Mouse (Mus musculus) adipocyte (in vitro differentiated cells): Measurements from ENCODE around the gene St5.

ENCODE experiments used
- DNase-seq: peaks from one replicate; pipeline ENCODE4 v3.0.0-alpha.2; 2016; ENCODE audit warnings: low spot score

The St5 gene

DNA sequence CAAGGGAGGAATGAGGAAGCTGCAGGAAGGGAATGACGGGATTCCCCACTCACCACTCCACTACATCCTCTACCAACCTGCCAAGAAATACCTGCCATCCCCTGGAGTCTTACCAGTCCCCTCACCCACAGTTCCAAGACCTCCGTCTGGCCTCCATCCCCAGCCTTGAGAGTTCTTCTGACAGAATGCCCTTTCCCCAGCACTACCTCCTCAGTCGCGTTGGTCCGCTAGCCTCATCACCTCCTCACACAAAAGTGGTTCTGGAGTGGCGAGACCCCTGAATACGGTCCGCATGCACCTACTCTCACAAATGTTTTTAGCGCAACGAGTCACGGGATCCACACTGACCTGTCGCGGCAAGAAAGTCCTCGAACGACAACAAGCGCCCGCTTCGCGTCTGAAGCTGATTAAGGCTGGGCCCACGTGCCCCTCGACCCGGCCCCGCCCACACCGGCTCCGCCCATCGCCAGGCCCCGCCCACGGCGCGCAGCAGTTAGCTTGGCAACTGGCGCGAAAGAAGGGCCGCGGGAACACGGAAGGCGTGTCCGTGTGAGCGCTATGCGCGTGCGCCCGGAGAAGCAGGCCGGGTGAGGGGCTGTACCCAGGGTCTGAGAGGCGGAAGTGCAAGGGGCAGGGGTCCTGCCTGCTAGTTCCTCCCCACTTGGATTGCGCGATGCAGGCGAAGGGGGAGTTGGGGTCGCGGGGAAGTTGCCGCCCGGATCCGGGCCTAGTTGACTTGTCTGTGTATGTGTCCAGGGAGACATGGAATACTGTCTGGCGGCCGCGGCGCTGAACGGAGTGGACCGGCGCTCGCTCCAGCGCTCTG is at the start of gene St5, which contains the start of gene Akip1:
Gene St5, minus strand, starts transcription at position 416 of the 826 bp plus-strand sequence.
Gene Akip1, plus strand, starts transcription at position 501 of the 826 bp plus-strand sequence.
- DNase-seq, result peak; percentile 62

GRCm38 (mm10) chr7:109752008-109752925 is 48.9 kb upstream of the St5 start, which contains the start of gene Tmem9b:
Tmem9b (minus strand) TSS chr7:109752875.
- DNase-seq, result peak; percentile 59

DNA sequence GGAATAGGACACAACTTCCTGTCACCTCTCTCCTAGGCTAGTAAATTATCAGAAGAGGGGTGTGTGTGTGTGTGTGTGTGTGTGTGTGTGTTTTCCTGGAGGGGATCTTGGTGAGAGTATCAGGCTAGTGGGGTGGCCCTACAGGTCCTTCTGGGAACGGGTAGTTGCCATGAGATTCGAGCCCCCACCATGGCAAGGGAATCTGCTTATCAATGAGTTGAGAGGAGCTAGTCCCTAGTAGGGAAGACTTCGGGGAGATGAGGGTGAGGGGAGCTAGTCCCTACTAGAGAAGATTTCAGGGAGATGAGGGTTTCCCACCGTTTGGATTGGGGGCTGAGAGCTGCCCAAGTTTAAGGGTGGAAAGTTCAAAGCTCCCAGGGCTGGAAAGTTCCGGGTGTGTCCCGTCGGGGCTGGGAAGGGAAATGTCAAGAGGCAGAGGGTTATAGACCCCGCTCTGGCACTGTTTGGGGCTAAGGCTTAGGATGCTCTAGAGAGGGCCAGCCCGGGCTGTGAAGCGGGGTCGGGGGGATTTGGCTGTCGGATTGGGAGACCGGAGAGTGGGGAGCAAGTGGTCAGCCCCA is 48.1 kb upstream of the St5 start:
- DNase-seq, result no peak

DNA sequence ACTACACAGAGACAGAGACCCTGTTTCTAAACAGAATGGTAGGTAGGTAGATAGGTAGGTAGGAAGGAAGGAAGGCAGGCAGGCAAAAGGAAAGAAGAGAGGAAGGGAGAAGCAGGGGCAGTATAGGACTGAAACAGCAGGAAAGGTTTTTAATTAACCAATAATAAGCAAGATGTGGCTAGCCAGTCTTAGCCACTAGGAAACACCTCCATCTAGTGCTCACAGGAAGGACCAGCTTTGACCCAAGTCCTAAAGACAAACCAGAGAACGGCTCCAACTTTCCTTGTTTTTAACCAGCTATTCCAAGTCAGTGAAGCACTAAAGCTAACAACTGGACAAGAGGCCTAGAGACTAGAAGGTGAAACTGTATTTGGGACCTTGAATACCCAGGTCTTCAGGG is 44.3 kb upstream of the St5 start:
- peak; percentile 26 for DNase-seq

DNA sequence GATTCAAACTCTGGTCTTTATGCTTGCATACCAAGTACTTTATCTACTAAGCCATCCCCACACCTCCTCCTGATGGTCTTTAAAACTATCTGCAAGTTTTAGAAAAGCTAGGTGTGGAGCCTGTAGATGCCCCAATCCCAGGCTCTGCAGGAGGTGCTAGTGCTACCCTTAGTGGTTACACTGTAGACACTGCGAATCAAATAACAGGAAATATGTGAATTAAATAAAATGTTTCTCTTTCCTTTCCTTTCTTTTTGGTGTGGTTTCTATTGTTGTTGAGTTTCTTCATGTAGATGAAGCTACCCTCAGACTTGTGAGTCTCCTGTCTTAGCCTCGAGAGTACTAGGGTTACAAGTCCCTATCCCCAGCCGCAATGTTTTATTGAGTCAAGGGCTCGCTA is 38.3 kb upstream of the St5 start:
- DNase-seq, result no peak

GRCm38 (mm10) chr7:109741060-109741459 is 37.7 kb upstream of the St5 start:
- no peak for DNase-seq

DNA sequence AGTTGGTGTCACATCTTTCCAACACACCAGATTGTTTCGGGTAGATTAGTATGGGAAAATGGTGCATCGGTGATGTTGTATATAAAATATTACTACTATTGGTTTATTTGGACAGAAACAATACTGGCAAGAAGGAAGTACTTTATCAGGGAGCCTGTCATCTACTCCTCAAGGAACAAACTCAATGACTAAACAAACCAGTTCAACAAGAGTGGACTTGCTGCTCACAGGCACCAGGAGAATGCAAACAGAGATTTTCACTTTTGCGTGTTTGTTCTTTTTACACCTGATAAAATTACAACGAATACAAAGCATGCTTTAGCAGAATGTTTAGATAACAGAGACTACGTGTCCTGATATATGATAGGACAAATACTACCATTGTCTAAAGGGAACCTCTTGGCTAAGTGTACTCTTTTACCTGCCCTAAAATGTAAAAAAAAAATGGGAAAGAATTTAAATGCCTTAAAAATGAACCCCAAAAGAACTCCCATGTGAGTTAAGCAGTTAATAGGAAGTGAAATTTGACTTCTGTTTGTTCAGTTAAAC is 36.5 kb upstream of the St5 start:
- no peak for DNase-seq

GRCm38 (mm10) chr7:109734806-109735205 is 31.4 kb upstream of the St5 start:
- peak; percentile 30 for DNase-seq

DNA sequence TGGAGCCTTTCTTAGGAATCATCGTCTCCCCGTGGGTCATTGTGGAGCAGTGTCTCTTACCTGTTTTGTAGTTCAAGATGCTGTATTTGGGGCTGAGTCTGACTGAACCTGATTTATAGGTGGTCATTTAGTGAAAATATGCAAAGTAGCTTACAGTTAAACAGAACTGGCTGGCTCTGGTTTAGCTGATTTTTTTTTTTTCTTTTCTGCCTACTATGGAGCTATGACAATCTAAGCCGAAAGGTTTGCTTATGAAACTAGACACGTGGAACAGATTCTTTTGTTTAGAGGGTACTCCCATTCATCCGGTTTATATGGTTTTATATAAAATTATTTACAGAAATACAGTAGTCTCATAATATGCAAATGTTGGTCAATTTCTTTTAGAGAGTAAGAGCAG is 28.2 kb upstream of the St5 start, which contains the start of gene Ascl3:
Gene Ascl3, minus strand, starts transcription at position 101 of the 400 bp plus-strand sequence.
- DNase-seq, result no peak

- DNase-seq, result no peak
These were observed 20.3 kb upstream of the St5 start, which contains the start of gene BC051019 for GRCm38 (mm10) chr7:109723697-109724096. BC051019 (minus strand) TSS chr7:109723850.

DNA sequence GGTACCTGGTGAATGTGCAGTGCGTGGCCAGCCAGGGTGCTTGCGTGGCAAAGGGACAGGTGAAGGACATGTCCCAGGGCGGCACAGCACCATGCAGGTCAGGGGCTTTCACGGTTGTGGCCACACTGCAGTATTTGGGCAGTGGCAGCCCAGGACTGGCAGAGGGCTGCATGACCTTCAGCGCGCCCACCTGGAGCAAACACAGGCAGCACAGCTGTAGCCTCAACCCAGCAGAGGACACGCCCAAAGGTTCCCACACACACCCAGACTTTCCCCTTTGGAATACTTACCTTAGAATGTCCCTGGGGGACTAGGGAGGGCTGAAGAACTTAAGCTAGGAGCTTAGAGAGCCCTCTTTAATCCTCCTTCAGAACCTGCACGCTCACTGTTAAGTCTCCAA is 19.7 kb upstream of the St5 start:
- DNase-seq, result no peak

DNA sequence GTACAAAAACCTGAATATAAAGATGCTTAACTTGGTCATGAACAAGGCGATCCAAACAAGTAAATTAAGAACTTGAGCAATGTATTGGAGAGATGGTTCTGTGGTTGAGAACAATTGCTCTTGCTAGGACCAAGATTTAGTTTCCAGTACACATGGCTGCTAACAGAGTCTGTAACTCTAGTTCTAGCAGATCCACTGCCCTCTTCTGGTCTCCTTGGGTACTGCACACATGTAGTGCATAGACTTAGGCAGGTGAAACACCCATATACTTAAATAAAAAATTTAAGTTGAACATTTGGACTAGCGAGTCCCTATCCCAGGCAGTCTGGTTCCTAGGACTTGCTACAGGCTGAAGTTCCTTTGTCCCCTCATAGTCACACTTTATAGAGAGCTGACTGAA is 19.2 kb upstream of the St5 start:
- no peak for DNase-seq

- DNase-seq, result peak; percentile 63
These were observed 15.9 kb upstream of the St5 start for GRCm38 (mm10) chr7:109719286-109719685.

- DNase-seq, result no peak
These were observed 10.1 kb upstream of the St5 start for GRCm38 (mm10) chr7:109713434-109713982.

DNA sequence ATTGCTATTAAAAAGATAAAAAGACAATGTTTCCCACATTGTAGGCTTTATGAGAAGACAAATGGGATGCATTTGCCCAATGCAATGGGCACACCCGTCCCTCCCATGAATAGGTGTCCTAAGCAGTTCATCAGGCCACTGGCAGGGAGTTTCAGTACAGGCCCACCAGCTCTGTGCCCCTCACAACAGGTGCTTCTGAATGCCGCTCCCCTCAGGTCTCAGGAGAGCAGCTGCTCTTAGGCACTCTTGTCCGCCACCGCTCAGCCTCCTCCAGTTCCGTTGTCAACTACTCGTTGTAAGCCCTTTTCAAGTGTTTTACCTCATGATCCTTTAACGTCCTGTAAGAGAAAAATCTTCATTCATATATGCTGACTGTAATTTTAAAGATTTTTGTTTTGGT is 8.8 kb upstream of the St5 start:
- no peak for DNase-seq

DNA sequence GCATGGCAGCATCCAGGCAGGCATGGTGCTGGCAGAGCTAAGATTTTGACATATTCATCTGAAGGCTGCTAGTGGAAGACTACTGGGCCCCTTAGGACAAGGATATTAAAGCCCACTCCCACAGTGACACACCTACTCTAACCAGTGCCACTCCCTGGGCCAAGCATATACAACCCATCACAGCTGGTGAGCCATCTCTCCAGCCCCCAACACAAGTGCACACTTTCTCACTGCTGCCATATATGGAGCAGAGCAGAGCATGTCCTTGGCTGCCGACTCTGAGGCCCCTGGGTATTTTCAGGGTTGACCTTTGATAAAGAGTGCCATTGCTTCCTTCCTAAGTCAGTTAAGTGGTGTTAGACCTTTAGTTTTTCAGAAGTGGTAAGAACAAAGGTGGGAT is 6.7 kb upstream of the St5 start:
- DNase-seq, result no peak

- DNase-seq, result peak; percentile 21
These were observed 5.6 kb upstream of the St5 start for GRCm38 (mm10) chr7:109708961-109709382.

DNA sequence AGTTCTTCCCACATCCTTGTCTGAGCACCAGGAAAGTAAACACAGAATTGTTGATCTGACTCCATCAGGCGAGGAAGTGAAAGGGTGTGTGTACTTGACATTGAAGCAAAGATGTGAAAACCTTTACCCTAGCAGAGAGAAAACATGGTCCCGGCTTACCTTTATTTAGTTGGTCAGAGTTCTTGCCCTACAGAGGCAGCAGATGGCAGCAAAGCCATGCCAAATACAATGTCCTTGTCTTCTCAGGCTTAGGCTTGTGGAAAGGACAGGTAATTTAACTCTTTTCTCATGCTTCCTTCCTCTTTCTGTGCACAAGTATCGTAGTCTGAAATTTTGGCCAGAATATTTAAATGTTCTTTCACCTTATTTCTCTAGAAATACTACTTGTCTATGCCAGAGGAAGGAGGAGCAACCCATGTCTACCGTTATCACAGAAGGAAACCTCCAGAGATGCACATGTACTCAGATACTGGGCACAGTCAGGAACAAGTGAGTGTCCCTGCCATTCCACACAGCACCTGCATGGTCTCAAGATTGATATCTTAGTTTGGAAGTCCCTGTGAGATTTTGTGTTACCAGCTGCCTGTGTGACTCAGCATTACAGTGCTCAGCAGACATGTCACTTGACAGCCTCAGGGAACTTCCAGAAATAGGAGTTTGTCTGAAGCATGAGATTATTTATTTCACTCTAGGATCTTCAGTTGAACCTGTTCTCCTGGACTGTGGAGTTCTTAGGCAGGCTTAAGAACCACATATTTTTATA is 3.8 kb upstream of the St5 start:
- DNase-seq, result peak; percentile 68

GRCm38 (mm10) chr7:109704461-109704860 is 1.1 kb upstream of the St5 start:
- peak; percentile 50 for DNase-seq

- peak; percentile 3 for DNase-seq
These were observed 592 bp upstream of the St5 start for GRCm38 (mm10) chr7:109704016-109704377.

- DNase-seq, result no peak
These were observed 684 bp downstream of the St5 start for GRCm38 (mm10) chr7:109702721-109703120.
